Mouse (Mus musculus) heart, adult 2 months (tissue): ENCODE measurements at regions not wholly inside any gene's neighbourhood (a gene's known extent, or its start where the extent isn't known, plus 50 kb on each side); places are given as distances from the start of the nearest gene placed in this dataset.

Experiments used
- CTCF ChIP-seq: fragments of 200-600 bp; IDR thresholded peaks from 2 replicates; pipeline ENCODE4 v1.8.1; 2022; ENCODE audit warnings: antibody characterized with exemption, mild to moderate bottlenecking, moderate library complexity
- POLR2A ChIP-seq: fragments of 200-500 bp; IDR thresholded peaks from 2 replicates; pipeline ENCODE4 v1.6.1; 2011; ENCODE audit warnings: mild to moderate bottlenecking, low read depth, low read length, control low read depth; ENCODE audit not compliant: insufficient read depth

DNA sequence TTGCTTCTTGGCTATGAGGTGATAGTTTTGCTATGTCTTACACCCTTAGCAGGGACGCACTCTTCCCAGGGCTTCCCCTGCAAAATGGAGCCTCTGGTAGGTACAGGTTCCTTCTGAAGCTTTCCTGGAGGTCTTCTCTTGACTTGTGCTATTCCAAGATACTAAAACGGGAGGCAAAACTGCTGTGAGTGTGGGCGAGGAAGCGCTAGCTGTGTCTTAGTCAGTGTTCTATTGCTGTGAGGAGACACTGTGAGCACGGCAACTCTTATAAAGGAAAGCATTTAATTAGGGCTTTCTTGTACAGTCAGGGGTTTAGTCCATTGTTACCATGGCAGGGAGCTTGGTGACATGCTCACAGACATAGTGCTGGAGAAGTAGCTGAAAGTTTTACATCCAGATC, 99.9 kb upstream of the Tnr start:
- TF ChIP-seq CTCF (no peak), POLR2A (no peak)
